Mouse (Mus musculus) liver, embryonic 12.5 days (tissue): Measurements from ENCODE around the gene Ntf5. TPM values are rescaled to one million over a fixed set of nuclear protein-coding genes. Genes with fewer than 3 reads are reported as not detected.
A peak's percentile ranks its signal among the peaks of the same experiment; 100 is the strongest.
"Not testable (repeated sequence)": the region's sequence is repeated elsewhere in the genome, so short reads cannot be mapped to it uniquely, and the experiment has no call there.

Experiments
- ATAC-seq: fragments of 200-750 bp; cut with Nextera tagmentation; 2 replicates; pipeline ENCODE4 v1.8.0; 2017; ENCODE audit warnings: moderate number of reproducible peaks, mild to moderate bottlenecking, moderate library complexity
- H3K27ac ChIP-seq: fragments of 300-500 bp; sonication (generic); 2 replicates; pipeline ENCODE4 v1.5.1; 2016; ENCODE audit warnings: mild to moderate bottlenecking
- H3K27me3 ChIP-seq: fragments of 300-500 bp; sonication (generic); replicated peaks from 2 replicates; pipeline ENCODE4 v1.6.1; 2016; ENCODE audit warnings: mild to moderate bottlenecking, moderate library complexity
- H3K36me3 ChIP-seq: fragments of 300-500 bp; sonication (generic); 2 replicates; pipeline ENCODE4 v1.6.1; 2016; ENCODE audit warnings: mild to moderate bottlenecking, moderate library complexity
- H3K4me1 ChIP-seq: fragments of 300-500 bp; sonication (generic); 2 replicates; pipeline ENCODE4 v1.6.1; 2016
- H3K4me2 ChIP-seq: fragments of 300-500 bp; sonication (generic); 2 replicates; pipeline ENCODE4 v1.6.1; 2016; ENCODE audit warnings: mild to moderate bottlenecking, moderate library complexity
- H3K4me3 ChIP-seq: fragments of 300-500 bp; sonication (generic); 2 replicates; pipeline ENCODE4 v1.5.1; 2016; ENCODE audit warnings: mild to moderate bottlenecking, moderate library complexity
- H3K9ac ChIP-seq: fragments of 300-500 bp; sonication (generic); 2 replicates; pipeline ENCODE4 v1.6.1; 2016; ENCODE audit warnings: mild to moderate bottlenecking, moderate library complexity
- H3K9me3 ChIP-seq: fragments of 300-500 bp; sonication (generic); replicated peaks from 2 replicates; pipeline ENCODE4 v1.6.1; 2016; ENCODE audit warnings: mild to moderate bottlenecking, moderate library complexity
- WGBS: fragments of 180-500 bp; shearing (Covaris S2); methylation state at CpG from one replicate; pipeline ENCODE4 v1.1.7; 2016; ENCODE audit not compliant: insufficient replicate concordance; 5-methylcytosine and 5-hydroxymethylcytosine counted together
- polyA plus RNA-seq: library from polyadenylated mRNA; unstranded; fragments of >200 nt; fragmentation: Nextera tagmentation; extraction: Ambion mirVana; gene quantifications from 2 replicates; pipeline ENCODE4 v1.2.1, GENCODE M21; 2016

Gene Ntf5
- polyA plus RNA-seq, 1 experiment from 2014 or later, result 0.81 TPM

DNA sequence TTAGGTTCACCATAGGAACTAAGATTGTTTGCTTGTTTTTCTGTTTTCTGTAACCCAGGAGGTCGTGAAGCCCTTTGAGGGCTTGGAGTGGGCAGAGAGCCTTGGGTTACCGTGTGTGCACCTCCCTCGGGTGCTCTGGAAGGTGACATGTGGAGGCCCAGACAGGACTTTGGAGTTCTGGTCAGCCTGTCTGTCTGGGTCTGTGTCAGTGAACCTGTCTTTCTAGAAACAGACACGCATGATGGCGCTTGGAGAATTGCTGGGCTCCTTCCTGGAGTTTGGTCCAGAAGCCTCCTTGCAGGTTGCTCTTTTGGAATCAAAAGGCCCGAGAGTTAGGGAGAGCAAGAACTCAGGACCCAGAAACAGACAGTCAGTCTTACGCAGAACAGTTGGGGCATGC lies 46.9 kb downstream of the Ntf5 start:
- H3K4me3 ChIP-seq, result peak overlapping the region; percentile 87
- H3K27me3 ChIP-seq, result no peaks in the 10 kb centered on the region
- peaks cover 69% of the 10 kb centered on the region for H3K4me1 ChIP-seq
- peaks cover 68% of the 10 kb centered on the region for H3K36me3 ChIP-seq
- peak overlapping the region; percentile 88 for H3K4me2 ChIP-seq
- peak overlapping the region; percentile 99 for H3K27ac ChIP-seq
- ATAC-seq, result no peak
- peak overlapping the region; percentile 93 for H3K9ac ChIP-seq
- H3K9me3 ChIP-seq, result no peaks in the 10 kb centered on the region
- WGBS, result 38% methylated on average over 7 of the region's 7 CpGs

DNA sequence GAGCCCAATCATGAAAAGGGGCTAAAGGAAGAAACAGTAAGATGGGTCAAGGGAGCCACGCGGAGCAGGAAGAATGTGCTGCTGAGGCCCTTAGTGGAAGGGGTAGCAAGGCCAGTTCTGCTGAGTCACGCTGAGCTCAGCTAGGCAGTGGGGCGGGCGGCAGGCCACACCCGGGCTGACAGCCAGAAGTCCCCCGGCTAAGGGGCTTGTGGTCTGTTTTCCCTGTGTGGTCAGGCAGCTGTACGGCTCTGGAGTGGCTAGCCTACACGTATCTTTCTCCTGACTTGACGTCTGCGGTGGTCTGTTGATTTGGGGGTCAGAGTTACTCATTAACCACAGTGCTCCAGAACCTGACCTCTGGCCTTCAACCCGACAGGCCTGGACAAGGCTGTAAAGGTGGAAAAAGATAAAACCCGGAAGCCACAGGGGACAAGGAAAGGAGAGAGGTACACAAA lies 47.4 kb downstream of the Ntf5 start:
- Histone ChIP-seq H3K4me1 (peaks cover 74% of the 10 kb centered on the region), H3K4me2 (peak overlapping the region; percentile 88), H3K36me3 (peaks cover 67% of the 10 kb centered on the region), H3K4me3 (peak overlapping the region; percentile 87), H3K9ac (peak overlapping the region; percentile 93), H3K9me3 (no peaks in the 10 kb centered on the region), H3K27ac (peak overlapping the region; percentile 99), H3K27me3 (no peaks in the 10 kb centered on the region)
- peak; percentile 75 for ATAC-seq
- WGBS, result 1% methylated on average over 13 of the region's 13 CpGs

DNA sequence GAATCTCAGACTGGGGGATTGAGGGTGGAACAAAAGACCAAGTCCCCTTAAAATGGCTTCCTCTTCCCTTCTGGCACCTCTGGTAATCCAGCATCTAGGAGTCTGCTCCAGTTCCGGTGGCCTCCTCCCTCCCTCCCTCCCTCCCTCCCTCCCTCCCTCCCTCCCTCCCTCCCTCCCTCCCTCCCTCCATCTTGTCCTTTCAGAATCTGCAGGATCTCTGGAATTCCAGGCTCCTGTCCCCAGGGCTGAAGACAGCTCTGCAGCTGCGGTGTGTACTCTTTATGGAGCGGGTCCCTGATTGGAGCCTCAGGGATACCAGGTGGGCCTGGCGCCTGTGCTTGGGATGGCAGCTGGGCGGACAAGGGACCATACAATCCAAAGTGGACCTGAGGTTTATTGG lies 47.8 kb downstream of the Ntf5 start:
- 55% methylated on average over 5 of the region's 5 CpGs for WGBS
- Histone ChIP-seq H3K4me1 (peaks cover 75% of the 10 kb centered on the region), H3K27me3 (no peaks in the 10 kb centered on the region), H3K4me2 (peak overlapping the region; percentile 88), H3K27ac (peak overlapping the region; percentile 99), H3K9ac (peak overlapping the region; percentile 93), H3K9me3 (no peaks in the 10 kb centered on the region), H3K36me3 (peaks cover 67% of the 10 kb centered on the region), H3K4me3 (peak overlapping the region; percentile 87)
- peak; percentile 14 for ATAC-seq

DNA sequence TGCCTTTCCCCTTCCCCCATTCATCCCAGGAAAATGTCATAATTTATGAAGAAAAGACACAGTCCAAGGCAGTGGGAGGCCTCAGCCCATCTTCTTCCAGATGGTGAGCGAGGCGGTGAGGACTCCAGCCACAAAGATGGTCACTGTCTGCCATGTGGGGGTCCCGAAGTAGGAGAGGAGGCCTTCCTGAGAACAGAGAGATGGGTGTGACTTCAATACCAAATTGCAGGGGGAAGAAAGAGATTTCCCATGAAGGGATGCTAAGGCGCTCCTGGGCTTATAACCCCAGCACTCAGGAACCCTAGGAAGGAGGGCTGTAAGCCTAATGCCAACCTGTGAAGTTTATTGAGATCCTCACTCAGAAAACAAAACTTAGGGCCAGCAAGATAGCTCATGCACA lies 48.3 kb downstream of the Ntf5 start:
- Histone ChIP-seq H3K4me3 (peak overlapping the region; percentile 87), H3K9me3 (no peaks in the 10 kb centered on the region), H3K4me1 (peaks cover 72% of the 10 kb centered on the region), H3K36me3 (peaks cover 67% of the 10 kb centered on the region), H3K9ac (peak overlapping the region; percentile 41), H3K27me3 (no peaks in the 10 kb centered on the region), H3K27ac (peak overlapping the region; percentile 99), H3K4me2 (peak overlapping the region; percentile 88)
- WGBS, result 89% methylated on average over 4 of the region's 4 CpGs
- ATAC-seq, result no peak

DNA sequence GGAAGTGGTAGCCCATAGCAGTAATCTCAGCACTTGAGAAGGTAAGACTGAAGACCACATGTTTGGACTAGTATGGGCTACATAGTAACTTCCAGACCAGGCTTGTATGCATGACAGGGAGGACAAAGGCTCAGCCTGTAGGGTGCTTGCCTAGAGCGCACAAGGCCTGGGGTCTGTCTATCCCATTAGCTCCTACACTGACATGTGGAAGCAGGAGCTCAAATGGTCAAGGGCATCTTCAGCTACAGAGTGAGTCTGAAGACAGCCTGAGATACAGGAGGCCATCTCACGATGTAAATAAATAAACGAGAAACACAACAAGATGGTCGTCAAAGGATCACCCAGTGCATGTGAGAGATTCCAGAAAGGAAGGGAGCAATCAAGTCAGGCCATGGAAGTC lies 48.8 kb downstream of the Ntf5 start:
- Histone ChIP-seq H3K9me3 (no peaks in the 10 kb centered on the region), H3K4me2 (no peak overlapping the region), H3K4me1 (peaks cover 72% of the 10 kb centered on the region), H3K36me3 (peaks cover 62% of the 10 kb centered on the region), H3K27ac (peak overlapping the region; percentile 99), H3K27me3 (no peaks in the 10 kb centered on the region), H3K9ac (no peak overlapping the region), H3K4me3 (no peak overlapping the region)
- no peak for ATAC-seq
- 78% methylated on average over 4 of the region's 4 CpGs for WGBS

DNA sequence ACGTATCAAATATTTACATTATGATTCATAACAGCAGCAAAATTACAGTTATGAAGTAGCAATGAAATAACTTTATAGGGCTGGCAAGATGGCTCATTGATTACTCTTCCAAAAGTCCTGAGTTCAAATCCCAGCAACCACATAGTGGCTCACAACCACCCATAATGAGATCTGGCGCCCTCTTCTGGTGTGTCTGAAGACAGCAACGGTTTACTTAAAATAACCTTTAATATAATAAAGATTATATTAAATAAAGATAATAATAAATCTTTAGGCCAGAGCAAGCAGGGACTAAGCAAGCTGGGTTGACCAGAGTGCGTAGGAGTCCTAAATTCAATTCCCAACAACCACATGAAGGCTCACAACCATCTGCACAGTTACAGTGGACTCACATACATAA lies 49.4 kb downstream of the Ntf5 start:
- Histone ChIP-seq H3K36me3 (peaks cover 57% of the 10 kb centered on the region), H3K4me1 (peaks cover 68% of the 10 kb centered on the region)
- not testable (repeated sequence) for H3K4me2 ChIP-seq, ATAC-seq, H3K4me3 ChIP-seq, H3K27ac ChIP-seq, H3K9me3 ChIP-seq, H3K9ac ChIP-seq, H3K27me3 ChIP-seq
- 70% methylated on average over 4 of the region's 4 CpGs for WGBS

DNA sequence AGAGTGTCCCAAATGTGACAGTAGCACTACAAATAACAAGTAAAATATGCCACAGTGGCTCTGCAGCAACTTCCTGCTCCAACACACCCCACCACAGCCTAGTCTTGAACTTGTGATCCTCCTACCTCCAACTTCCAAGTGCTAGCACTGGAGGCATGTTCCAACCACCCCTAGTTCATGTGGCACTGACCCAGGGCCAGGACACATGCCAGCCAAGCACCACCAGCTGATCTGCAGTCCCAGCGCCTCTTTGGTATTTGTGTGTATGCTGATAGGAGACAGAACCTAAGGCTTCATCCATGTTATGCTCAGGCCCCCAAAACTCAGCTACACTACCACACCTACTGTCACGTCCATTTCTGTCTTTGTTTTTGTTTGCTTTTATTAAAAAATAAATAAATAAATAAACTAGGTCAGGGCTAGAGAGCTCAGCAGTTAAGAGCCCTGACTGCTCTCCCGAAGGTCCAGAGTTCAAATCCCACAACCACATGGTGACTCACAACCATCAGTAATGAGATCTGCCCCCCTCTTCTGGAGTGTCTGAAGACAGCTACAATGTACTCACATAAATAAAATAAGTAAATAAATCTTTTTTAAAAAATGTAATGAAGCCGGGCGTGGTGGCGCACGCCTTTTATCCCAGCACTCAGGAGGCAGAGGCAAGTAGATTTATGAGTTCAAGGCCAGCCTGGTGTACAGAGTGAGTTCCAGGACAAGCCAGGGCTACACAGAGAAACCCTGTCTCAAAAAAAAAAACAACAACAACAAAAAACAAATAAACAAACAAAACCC lies 50.7 kb downstream of the Ntf5 start:
- Histone ChIP-seq H3K9me3 (no peaks in the 10 kb centered on the region), H3K4me2 (no peak overlapping the region), H3K9ac (no peak overlapping the region), H3K36me3 (peaks cover 45% of the 10 kb centered on the region), H3K4me3 (no peak overlapping the region), H3K27me3 (no peaks in the 10 kb centered on the region), H3K4me1 (peaks cover 61% of the 10 kb centered on the region), H3K27ac (peak overlapping the region; percentile 54; the same call in 1 of the 2 replicates)
- 85% methylated on average over 7 of the region's 7 CpGs for WGBS
- no peak for ATAC-seq

DNA sequence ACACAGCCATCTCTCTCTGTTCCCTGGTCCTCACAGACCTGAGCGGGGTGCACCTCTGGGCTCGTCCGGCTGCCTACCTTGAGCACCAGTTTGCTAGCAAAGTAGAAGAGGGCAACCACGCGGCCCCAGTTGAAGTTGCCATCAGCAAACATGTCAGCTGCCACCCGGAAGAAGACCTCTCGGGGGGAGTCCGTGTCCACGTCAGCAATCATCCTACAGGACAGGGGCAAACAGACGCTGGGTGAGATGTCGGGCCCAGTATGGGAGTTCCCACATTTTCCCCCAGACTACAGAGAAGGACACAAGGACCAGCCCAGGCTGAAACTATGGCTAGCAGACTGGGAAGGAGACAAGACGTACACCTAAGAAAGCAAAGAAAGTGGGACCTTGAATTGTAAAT lies 51.6 kb downstream of the Ntf5 start:
- 90% methylated on average over 12 of the region's 12 CpGs for WGBS
- H3K4me2 ChIP-seq, result peak overlapping the region; percentile 93
- H3K9ac ChIP-seq, result peak overlapping the region; percentile 90; the same call in 1 of the 2 replicates
- H3K27me3 ChIP-seq, result no peaks in the 10 kb centered on the region
- H3K9me3 ChIP-seq, result no peaks in the 10 kb centered on the region
- ATAC-seq, result no peak
- H3K4me3 ChIP-seq, result peak overlapping the region; percentile 81
- peaks cover 59% of the 10 kb centered on the region for H3K4me1 ChIP-seq
- H3K27ac ChIP-seq, result peak overlapping the region; percentile 75; the same call in 1 of the 2 replicates
- H3K36me3 ChIP-seq, result peaks cover 45% of the 10 kb centered on the region

DNA sequence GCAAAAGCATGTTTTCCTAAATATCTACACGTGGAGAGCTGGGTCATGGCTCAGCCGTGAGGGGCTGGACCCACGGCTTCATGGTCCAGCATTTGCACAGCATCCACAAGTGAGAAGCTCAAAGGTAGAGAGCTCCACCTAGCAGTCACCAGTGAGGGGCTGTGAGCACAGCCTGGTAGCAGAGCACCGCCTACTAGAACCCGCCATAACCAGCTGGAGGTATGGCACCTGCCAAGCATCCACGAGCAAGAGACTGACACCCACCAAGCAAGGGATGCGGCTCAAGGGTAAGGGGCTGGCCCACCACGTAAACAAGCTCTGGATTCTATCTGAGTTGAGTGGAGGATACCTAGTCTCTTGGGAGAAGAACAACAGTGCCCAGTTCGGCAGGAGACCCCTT lies 52.1 kb downstream of the Ntf5 start:
- peak overlapping the region; percentile 81 for H3K4me3 ChIP-seq
- H3K27me3 ChIP-seq, result no peaks in the 10 kb centered on the region
- peaks cover 42% of the 10 kb centered on the region for H3K36me3 ChIP-seq
- peaks cover 54% of the 10 kb centered on the region for H3K4me1 ChIP-seq
- no peaks in the 10 kb centered on the region for H3K9me3 ChIP-seq
- H3K4me2 ChIP-seq, result peak overlapping the region; percentile 93
- H3K27ac ChIP-seq, result peak overlapping the region; percentile 75; the same call in 1 of the 2 replicates
- ATAC-seq, result peak; percentile 6; the same call in 1 of the 2 replicates
- peak overlapping the region; percentile 90 for H3K9ac ChIP-seq
- 65% methylated on average over 9 of the region's 9 CpGs for WGBS

DNA sequence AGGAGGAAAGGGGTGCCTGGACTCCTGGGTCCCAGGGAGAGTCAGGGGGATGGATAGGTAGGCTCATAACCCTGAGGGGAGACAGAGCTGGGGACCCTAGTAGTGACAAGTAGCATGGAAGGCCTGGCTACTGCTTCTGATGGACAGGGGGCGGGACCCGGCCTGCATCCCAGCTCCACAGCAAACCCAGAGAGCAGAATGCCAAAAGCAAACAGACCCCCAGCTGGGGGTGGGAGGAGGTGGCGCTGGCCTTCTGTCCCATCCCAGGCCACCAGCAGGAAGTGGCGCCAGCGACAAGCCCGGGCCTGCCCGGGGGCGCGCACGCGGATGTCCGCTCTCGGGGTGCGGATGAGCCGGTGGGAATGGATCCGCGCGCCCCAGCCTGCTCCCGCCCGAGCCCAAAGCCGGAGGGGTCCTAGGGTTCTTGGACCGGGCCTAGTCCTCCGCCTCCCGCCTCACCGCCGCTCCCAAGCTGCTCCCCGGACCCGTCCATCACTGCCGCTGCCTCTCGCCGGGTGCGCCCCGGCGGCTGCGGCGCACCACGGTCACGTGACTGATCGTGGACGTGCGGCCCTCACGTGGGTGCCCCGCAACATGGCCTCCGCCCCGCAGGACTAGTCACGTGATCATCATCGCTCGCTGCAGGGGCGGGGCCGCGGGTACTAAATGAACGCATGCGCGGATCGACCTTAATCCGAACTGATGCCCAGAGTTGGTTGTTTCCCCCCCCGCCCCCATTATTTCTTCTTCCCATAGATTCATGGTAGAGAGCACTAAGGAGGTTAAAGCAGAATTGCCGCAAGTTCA lies 53.0 kb downstream of the Ntf5 start, which contains the start of gene Bax:
Bax (minus strand) TSS at position 616 of the 807 bp plus-strand sequence.
- Histone ChIP-seq H3K4me2 (peak within 1 kb of the TSS; percentile 93), H3K27ac (peak within 1 kb of the TSS; percentile 75), H3K9ac (peak within 1 kb of the TSS; percentile 90), H3K9me3 (no peaks in the 10 kb centered on the region), H3K4me1 (peaks cover 51% of the 10 kb centered on the region), H3K27me3 (no peaks in the 10 kb centered on the region), H3K36me3 (peaks cover 40% of the 10 kb centered on the region), H3K4me3 (peak within 1 kb of the TSS; percentile 81)
- WGBS, result under 1% methylated on average over 50 of the region's 58 CpGs
- ATAC-seq, result peak; percentile 76
